Mouse (Mus musculus): Measurements from ENCODE around the gene Pdxdc1. TPM values are rescaled to one million over a fixed set of nuclear protein-coding genes. Genes with fewer than 3 reads are reported as not detected.
"Not testable (repeated sequence)": the region's sequence is repeated elsewhere in the genome, so short reads cannot be mapped to it uniquely, and the experiment has no call there.

Gene Pdxdc1
- polyA plus RNA-seq, 1 experiment: 57.0 TPM

GRCm38 (mm10) chr16:13940847-13941395 lies 38.0 kb upstream of the Pdxdc1 start:
- H3K27me3 ChIP-seq (ENCODE audit: control insufficient read depth, insufficient read depth, insufficient read length): no peaks in the 10 kb centered on the region
- H3K36me3 ChIP-seq (ENCODE audit: control insufficient read depth, insufficient read depth): no peaks in the 10 kb centered on the region
- H3ac ChIP-seq (ENCODE audit: control insufficient read depth, insufficient read length): no peak overlapping the region
- TF ChIP-seq USF1 (IDR thresholded peaks at IDR 0.05; ENCODE audit: low read depth) (no peak), SRF (IDR thresholded peaks at IDR 0.05; ENCODE audit: control insufficient read depth, insufficient read length, low read depth) (no peak), TCF3 (IDR thresholded peaks at IDR 0.05; ENCODE audit: insufficient read length, low read depth) (no peak), CEBPB (IDR thresholded peaks at IDR 0.05; ENCODE audit: insufficient read depth, poor library complexity, severe bottlenecking) (no peak), POLR2A (IDR thresholded peaks at IDR 0.05; ENCODE audit: insufficient read length, low read depth) (no peak), REST (IDR thresholded peaks at IDR 0.05; ENCODE audit: insufficient read depth, insufficient read length) (no peak), MAX (IDR thresholded peaks at IDR 0.05; ENCODE audit: low read depth) (no peak), E2F4 (IDR thresholded peaks at IDR 0.05; ENCODE audit: insufficient read depth) (no peak), TCF12 (IDR thresholded peaks at IDR 0.05; ENCODE audit: insufficient read depth, poor library complexity, severe bottlenecking) (no peak), MYOG (IDR thresholded peaks at IDR 0.05; ENCODE audit: control insufficient read depth in 1 of 3, insufficient read depth in 1 of 3, insufficient read length in 2 of 3, low read depth in 2 of 3) (no peak), MYOD1 (IDR thresholded peaks at IDR 0.05; ENCODE audit: control insufficient read depth in 1 of 3, insufficient read length in 2 of 3, low read depth in 2 of 3) (no peak)
- H3K79me2 ChIP-seq (ENCODE audit: control insufficient read depth, insufficient read depth): no peaks in the 10 kb centered on the region
- no peak overlapping the region for H3K4me2 ChIP-seq (ENCODE audit: low read depth)
- H3K4me3 ChIP-seq: no peak overlapping the region

- no peak for TF ChIP-seq SRF (IDR thresholded peaks at IDR 0.05; ENCODE audit: control insufficient read depth, insufficient read length, low read depth)
- TF ChIP-seq CEBPB (IDR thresholded peaks at IDR 0.05; ENCODE audit: insufficient read depth, poor library complexity, severe bottlenecking): no peak
- no peak for TF ChIP-seq TCF12 (IDR thresholded peaks at IDR 0.05; ENCODE audit: insufficient read depth, poor library complexity, severe bottlenecking)
- no peak for TF ChIP-seq E2F4 (IDR thresholded peaks at IDR 0.05; ENCODE audit: insufficient read depth)
- TF ChIP-seq REST (IDR thresholded peaks at IDR 0.05; ENCODE audit: insufficient read depth, insufficient read length): no peak
- no peak for TF ChIP-seq POLR2A (IDR thresholded peaks at IDR 0.05; ENCODE audit: insufficient read length, low read depth)
- TF ChIP-seq TCF3 (IDR thresholded peaks at IDR 0.05; ENCODE audit: insufficient read length, low read depth): no peak
- no peak for TF ChIP-seq MYOG (IDR thresholded peaks at IDR 0.05; ENCODE audit: control insufficient read depth in 1 of 3, insufficient read depth in 1 of 3, insufficient read length in 2 of 3, low read depth in 2 of 3)
- TF ChIP-seq MYOD1 (IDR thresholded peaks at IDR 0.05; ENCODE audit: control insufficient read depth in 1 of 3, insufficient read length in 2 of 3, low read depth in 2 of 3): no peak
- TF ChIP-seq MAX (IDR thresholded peaks at IDR 0.05; ENCODE audit: low read depth): no peak
- no peak for TF ChIP-seq POLR2AphosphoS2 (IDR thresholded peaks at IDR 0.05; ENCODE audit: insufficient read length, low read depth)
- TF ChIP-seq USF1 (IDR thresholded peaks at IDR 0.05; ENCODE audit: low read depth): no peak
- Histone ChIP-seq H3K4me3 (no peak overlapping the region), H3ac (ENCODE audit: control insufficient read depth, insufficient read length) (no peak overlapping the region)
These were observed 37.4 kb upstream of the Pdxdc1 start for GRCm38 (mm10) chr16:13940139-13940846.

GRCm38 (mm10) chr16:13927456-13928075 lies 24.6 kb upstream of the Pdxdc1 start:
- Histone ChIP-seq H3K4me3 (no peak overlapping the region), H3ac (ENCODE audit: control insufficient read depth, insufficient read length) (no peak overlapping the region), H3K4me2 (ENCODE audit: low read depth) (no peak overlapping the region), H3K27me3 (ENCODE audit: control insufficient read depth, insufficient read depth, insufficient read length) (no peaks in the 10 kb centered on the region), H3K36me3 (ENCODE audit: control insufficient read depth, insufficient read depth) (no peaks in the 10 kb centered on the region), H3K79me2 (ENCODE audit: control insufficient read depth, insufficient read depth) (no peaks in the 10 kb centered on the region)
- no peak for TF ChIP-seq MAX (IDR thresholded peaks at IDR 0.05; ENCODE audit: low read depth)
- TF ChIP-seq POLR2A (IDR thresholded peaks at IDR 0.05; ENCODE audit: insufficient read length, low read depth): no peak
- TF ChIP-seq POLR2AphosphoS2 (IDR thresholded peaks at IDR 0.05; ENCODE audit: insufficient read length, low read depth): no peak
- TF ChIP-seq E2F4 (IDR thresholded peaks at IDR 0.05; ENCODE audit: insufficient read depth): no peak
- TF ChIP-seq SRF (IDR thresholded peaks at IDR 0.05; ENCODE audit: control insufficient read depth, insufficient read length, low read depth): no peak
- TF ChIP-seq TCF12 (IDR thresholded peaks at IDR 0.05; ENCODE audit: insufficient read depth, poor library complexity, severe bottlenecking): no peak
- no peak for TF ChIP-seq TCF3 (IDR thresholded peaks at IDR 0.05; ENCODE audit: insufficient read length, low read depth)
- TF ChIP-seq REST (IDR thresholded peaks at IDR 0.05; ENCODE audit: insufficient read depth, insufficient read length): no peak
- no peak for TF ChIP-seq USF1 (IDR thresholded peaks at IDR 0.05; ENCODE audit: low read depth)
- TF ChIP-seq CEBPB (IDR thresholded peaks at IDR 0.05; ENCODE audit: insufficient read depth, poor library complexity, severe bottlenecking): no peak
- no peak for TF ChIP-seq MYOG (IDR thresholded peaks at IDR 0.05; ENCODE audit: control insufficient read depth in 1 of 3, insufficient read depth in 1 of 3, insufficient read length in 2 of 3, low read depth in 2 of 3)
- no peak for TF ChIP-seq MYOD1 (IDR thresholded peaks at IDR 0.05; ENCODE audit: control insufficient read depth in 1 of 3, insufficient read length in 2 of 3, low read depth in 2 of 3)

More at GRCm38 (mm10) chr16:13940139-13940846, 37.4 kb upstream of the Pdxdc1 start:
- H3K79me2 ChIP-seq (ENCODE audit: control insufficient read depth, insufficient read depth): no peaks in the 10 kb centered on the region
- no peaks in the 10 kb centered on the region for H3K27me3 ChIP-seq (ENCODE audit: control insufficient read depth, insufficient read depth, insufficient read length)
- no peak overlapping the region for H3K4me2 ChIP-seq (ENCODE audit: low read depth)
- H3K36me3 ChIP-seq (ENCODE audit: control insufficient read depth, insufficient read depth): no peaks in the 10 kb centered on the region

GRCm38 (mm10) chr16:13922966-13923365 lies 20.0 kb upstream of the Pdxdc1 start:
- not testable (repeated sequence) for H3K79me2 ChIP-seq (ENCODE audit: control insufficient read depth, insufficient read depth); H3ac ChIP-seq (ENCODE audit: control insufficient read depth, insufficient read length); H3K36me3 ChIP-seq (ENCODE audit: control insufficient read depth, insufficient read depth); H3K27me3 ChIP-seq (ENCODE audit: control insufficient read depth, insufficient read depth, insufficient read length); H3K4me3 ChIP-seq; H3K4me2 ChIP-seq (ENCODE audit: low read depth)

- H3K4me2 ChIP-seq (ENCODE audit: low read depth); H3K4me3 ChIP-seq; H3ac ChIP-seq (ENCODE audit: control insufficient read depth, insufficient read length); H3K36me3 ChIP-seq (ENCODE audit: control insufficient read depth, insufficient read depth); H3K27me3 ChIP-seq (ENCODE audit: control insufficient read depth, insufficient read depth, insufficient read length); H3K79me2 ChIP-seq (ENCODE audit: control insufficient read depth, insufficient read depth): not testable (repeated sequence)
These were observed 19.6 kb upstream of the Pdxdc1 start for GRCm38 (mm10) chr16:13922499-13922898.
